Mouse (Mus musculus): ENCODE data around the gene Slc39a9.

DNA sequence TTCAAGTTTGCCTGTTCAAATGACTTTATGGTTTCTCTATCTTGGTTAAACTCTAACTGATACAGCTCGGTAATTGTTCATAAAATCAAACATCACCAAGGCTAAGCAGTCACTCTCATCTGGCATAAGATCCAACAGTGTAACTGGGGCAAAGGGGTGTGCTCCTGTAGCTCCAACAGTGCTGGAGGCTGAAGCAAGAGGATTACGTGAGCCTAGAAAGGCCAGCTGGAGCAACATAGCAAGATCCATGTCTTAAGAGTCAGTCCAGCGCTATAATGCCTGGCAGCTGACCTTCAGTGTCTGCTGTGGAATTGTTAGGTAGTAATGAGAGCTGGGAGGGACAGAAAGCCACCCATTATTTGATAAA lies 11.0 kb downstream of the Slc39a9 start:
- TF ChIP-seq POLR2A (IDR thresholded peaks at IDR 0.05; ENCODE audit: borderline replicate concordance, low read depth, low read length) (no peak), CTCF (IDR thresholded peaks at IDR 0.05; ENCODE audit: low read depth, low read length) (no peak)
